In genomic region chr3:98180805-98181204, GRCm38 (mm10) we compare ENCODE assay signal across 9 mouse cellular contexts. TPM values are rescaled to one million over a fixed set of nuclear protein-coding genes. Genes with fewer than 3 reads are reported as not detected.
DNase-seq lines count a peak whose midpoint lies in the region; ATAC-seq and TF ChIP-seq lines count a peak whose summit lies in the region.
"Had no signal": no experiment of that assay in that cellular context is flagged by ENCODE, and none has a peak within 500 bp of the region (broad histone marks: within the 10 kb centered on the region; RNA-seq: fewer than 3 reads in every experiment).

No protein-coding gene starts in this region.

- no peaks in the 10 kb centered on the region for H3K9me3 ChIP-seq in embryonic facial prominence, embryonic 12.5 days
- H3K9me3 ChIP-seq in intestine, embryonic 15.5 days, result no peaks in the 10 kb centered on the region
- no peaks in the 10 kb centered on the region for H3K9me3 ChIP-seq in midbrain, embryonic 12.5 days
- H3K9me3 ChIP-seq: heart, embryonic 15.5 days had no signal

- no peaks in the 10 kb centered on the region for H3K27me3 ChIP-seq in cerebellum, adult 2 months (ENCODE audit: control insufficient read depth, insufficient read depth, low read length)
- H3K27me3 ChIP-seq in embryonic facial prominence, embryonic 12.5 days, result no peaks in the 10 kb centered on the region
- no peaks in the 10 kb centered on the region for H3K27me3 ChIP-seq in intestine, embryonic 15.5 days (replicated peaks)
- H3K27me3 ChIP-seq in midbrain, embryonic 12.5 days, result no peaks in the 10 kb centered on the region
- H3K27me3 ChIP-seq: heart, embryonic 15.5 days had no signal

- ATAC-seq in embryonic facial prominence, embryonic 12.5 days (ENCODE audit: insufficient number of reproducible peaks, insufficient read depth, low FRiP score, low TSS enrichment), result peak; percentile 69; the same call in 1 of the 2 replicates
- ATAC-seq in intestine, embryonic 15.5 days, result 0 out of 2 replicates have a peak, but pooled peaks have one; percentile 65
- ATAC-seq in midbrain, embryonic 12.5 days (ENCODE audit: low FRiP score, low read depth), result peak; percentile 19; the same call in 1 of the 2 replicates

- H3K36me3 ChIP-seq in embryonic facial prominence, embryonic 12.5 days, result no peaks in the 10 kb centered on the region
- H3K36me3 ChIP-seq in intestine, embryonic 15.5 days, result no peaks in the 10 kb centered on the region
- no peaks in the 10 kb centered on the region for H3K36me3 ChIP-seq in midbrain, embryonic 12.5 days
- H3K36me3 ChIP-seq: heart, embryonic 15.5 days had no signal

- no peak overlapping the region for H3K27ac ChIP-seq in cerebellum, adult 2 months (ENCODE audit: insufficient read depth, low read length)
- no peak overlapping the region for H3K27ac ChIP-seq in embryonic facial prominence, embryonic 12.5 days
- H3K27ac ChIP-seq in intestine, embryonic 15.5 days, result no peak overlapping the region
- H3K27ac ChIP-seq in midbrain, embryonic 12.5 days (replicated peaks), result no peak overlapping the region
- H3K27ac ChIP-seq: heart, embryonic 15.5 days had no signal

- peak; percentile 21; the same call in 1 of the 2 replicates for TF ChIP-seq CTCF in cerebellum, adult 2 months (IDR thresholded peaks at IDR 0.05; ENCODE audit: borderline replicate concordance, insufficient read depth, low read depth, low read length)

- H3K4me3 ChIP-seq in cerebellum, adult 2 months (replicated peaks; ENCODE audit: insufficient read depth, low read depth, low read length), result no peak overlapping the region
- H3K4me3 ChIP-seq in embryonic facial prominence, embryonic 12.5 days, result no peak overlapping the region
- H3K4me3 ChIP-seq in intestine, embryonic 15.5 days (replicated peaks), result no peak overlapping the region
- no peak overlapping the region for H3K4me3 ChIP-seq in midbrain, embryonic 12.5 days
- H3K4me3 ChIP-seq: heart, embryonic 15.5 days had no signal

- no peak overlapping the region for H3K9ac ChIP-seq in embryonic facial prominence, embryonic 12.5 days
- no peak overlapping the region for H3K9ac ChIP-seq in intestine, embryonic 15.5 days
- no peak overlapping the region for H3K9ac ChIP-seq in midbrain, embryonic 12.5 days (replicated peaks)
- H3K9ac ChIP-seq: heart, embryonic 15.5 days had no signal

- 24% methylated on average over 7 of the region's 7 CpGs for WGBS in cerebellum, adult 2 months
- WGBS in embryonic facial prominence, embryonic 12.5 days, result 29% methylated on average over 7 of the region's 7 CpGs
- 28% methylated on average over 7 of the region's 7 CpGs for WGBS in intestine, embryonic 15.5 days
- WGBS in midbrain, embryonic 12.5 days, result 27% methylated on average over 7 of the region's 7 CpGs

- H3K4me2 ChIP-seq in embryonic facial prominence, embryonic 12.5 days (replicated peaks), result no peak overlapping the region
- H3K4me2 ChIP-seq in intestine, embryonic 15.5 days (replicated peaks), result no peak overlapping the region
- no peak overlapping the region for H3K4me2 ChIP-seq in midbrain, embryonic 12.5 days (replicated peaks)
- H3K4me2 ChIP-seq: heart, embryonic 15.5 days had no signal

- TF ChIP-seq POLR2A in cerebellum, adult 2 months (IDR thresholded peaks at IDR 0.05; ENCODE audit: borderline replicate concordance, insufficient read depth, low read length), result no peak

- DNase-seq in cerebellum, adult 2 months, result peak; percentile 10 to 15
- no peak for DNase-seq in cerebellum, adult 11-12 months
- DNase-seq in MN1 (ENCODE audit: low spot score), result peak; percentile 26
- peak; percentile 41 to 48 for DNase-seq in left cerebral cortex, adult 18-20 months (ENCODE audit: low spot score in 2 of 2)
- peak; percentile 44 for DNase-seq in thymus, postnatal 4 days

- H3K4me1 ChIP-seq in cerebellum, adult 2 months (ENCODE audit: control insufficient read depth, insufficient read depth, low read length), result no peaks in the 10 kb centered on the region
- no peaks in the 10 kb centered on the region for H3K4me1 ChIP-seq in embryonic facial prominence, embryonic 12.5 days
- no peaks in the 10 kb centered on the region for H3K4me1 ChIP-seq in intestine, embryonic 15.5 days (replicated peaks)
- H3K4me1 ChIP-seq in midbrain, embryonic 12.5 days, result peaks cover 6% of the 10 kb centered on the region
- H3K4me1 ChIP-seq: heart, embryonic 15.5 days had no signal

RNA-seq across cellular contexts. Expression of gene Adam30, which starts 20.4 kb away (rescaled TPM):
- not detected in 2 replicates for polyA plus RNA-seq in cerebellum, adult 2 months (2012; rRNA removed)
- not detected in 2 replicates for polyA plus RNA-seq in embryonic facial prominence, embryonic 12.5 days (2016; fragmentation: Nextera tagmentation; extraction: Ambion mirVana)
- polyA plus RNA-seq in intestine, embryonic 15.5 days (2015; fragmentation: Nextera tagmentation; extraction: Ambion mirVana), result not detected in 2 replicates
- total RNA-seq in left cerebral cortex, adult 18-20 months (2021), result not detected
- polyA plus RNA-seq in midbrain, embryonic 12.5 days (2016; fragmentation: Nextera tagmentation; extraction: Ambion mirVana), result not detected in 2 replicates
- polyA plus RNA-seq: heart, embryonic 15.5 days had no signal

RNA-seq across cellular contexts. Expression of gene Reg4, which starts 41.2 kb away (rescaled TPM):
- polyA plus RNA-seq in cerebellum, adult 2 months (2012; rRNA removed), result not detected in 2 replicates
- polyA plus RNA-seq in embryonic facial prominence, embryonic 12.5 days (2016; fragmentation: Nextera tagmentation; extraction: Ambion mirVana), result not detected in 2 replicates
- 14.3 and 18.3 TPM in 2 replicates for polyA plus RNA-seq in intestine, embryonic 15.5 days (2015; fragmentation: Nextera tagmentation; extraction: Ambion mirVana)
- not detected for total RNA-seq in left cerebral cortex, adult 18-20 months (2021)
- polyA plus RNA-seq in midbrain, embryonic 12.5 days (2016; fragmentation: Nextera tagmentation; extraction: Ambion mirVana), result not detected in 2 replicates
- polyA plus RNA-seq: heart, embryonic 15.5 days had no signal

Comparison
In these comparisons a context has a peak if more than half of its experiments do, and no peak if none do; other contexts are left out.
1. ATAC-seq: peak in every context shown above with its lines; median percentile 69 in embryonic facial prominence, embryonic 12.5 days; 65 in intestine, embryonic 15.5 days; 19 in midbrain, embryonic 12.5 days.
2. RNA of gene Reg4, which starts 41.2 kb away (polyA plus RNA-seq): 14.3 to 18.3 TPM in intestine, embryonic 15.5 days; not detected in midbrain, embryonic 12.5 days, not detected in cerebellum, adult 2 months and not detected in embryonic facial prominence, embryonic 12.5 days; every median in the first group is over 10 times any median in the second.